Mouse (Mus musculus) spleen, postnatal 10 days (tissue): ENCODE measurements around the gene Akr7a5.

Experiments
- DNase-seq, 2 experiments: peaks; one replicate each; pipeline ENCODE4 v3.0.0; 2021 to 2022; ENCODE audit warnings: low spot score in 2 of 2

Akr7a5 gene

DNA sequence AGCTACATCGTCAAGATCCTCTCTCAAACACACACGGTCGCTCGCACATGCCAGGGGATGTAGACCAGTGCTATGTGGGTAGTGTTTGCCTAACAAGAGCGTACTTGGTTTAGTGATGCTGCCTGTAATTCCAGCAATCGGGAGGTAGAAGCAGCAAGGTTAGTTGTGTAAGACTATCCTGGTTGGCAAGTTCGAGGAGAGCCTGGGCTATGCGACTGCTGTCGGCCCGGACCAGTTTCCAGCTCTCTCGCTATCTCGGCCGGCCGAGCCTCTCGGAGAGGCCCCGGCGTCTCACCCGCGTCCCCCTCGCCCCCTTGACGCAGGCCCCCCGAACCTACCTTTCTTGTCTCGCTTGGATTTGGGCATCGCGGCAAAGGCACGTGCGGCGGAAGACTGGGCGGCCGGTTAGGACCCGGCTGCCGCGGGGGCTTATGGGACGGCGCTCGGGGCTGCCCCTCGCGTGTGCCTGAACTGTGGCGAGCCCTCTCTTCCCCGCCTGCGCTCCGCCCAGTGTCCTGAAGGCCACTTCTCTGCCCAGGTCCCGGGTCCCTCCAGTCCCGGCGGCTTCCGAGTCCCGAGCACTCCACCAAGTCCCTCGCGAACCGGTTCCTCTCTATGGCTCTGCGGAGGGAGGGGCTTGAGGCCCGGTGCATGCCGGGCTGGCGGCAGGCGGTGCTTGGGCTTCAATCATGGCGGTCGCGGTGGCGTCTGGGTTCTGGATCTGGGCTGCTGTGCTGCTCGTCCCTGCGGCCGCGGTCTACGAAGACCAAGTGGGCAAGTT, 41.6 kb downstream of the Akr7a5 start, which contains the start of the genes Mrto4, Emc1 and Ubr4:
Mrto4 (minus strand) TSS at position 646 of the 781 bp plus-strand sequence.
Emc1 (plus strand) TSS at position 657 of the 781 bp plus-strand sequence.
Ubr4 (plus strand) TSS at position 679 of the 781 bp plus-strand sequence.
- peak; percentile 87 to 90 for DNase-seq

DNA sequence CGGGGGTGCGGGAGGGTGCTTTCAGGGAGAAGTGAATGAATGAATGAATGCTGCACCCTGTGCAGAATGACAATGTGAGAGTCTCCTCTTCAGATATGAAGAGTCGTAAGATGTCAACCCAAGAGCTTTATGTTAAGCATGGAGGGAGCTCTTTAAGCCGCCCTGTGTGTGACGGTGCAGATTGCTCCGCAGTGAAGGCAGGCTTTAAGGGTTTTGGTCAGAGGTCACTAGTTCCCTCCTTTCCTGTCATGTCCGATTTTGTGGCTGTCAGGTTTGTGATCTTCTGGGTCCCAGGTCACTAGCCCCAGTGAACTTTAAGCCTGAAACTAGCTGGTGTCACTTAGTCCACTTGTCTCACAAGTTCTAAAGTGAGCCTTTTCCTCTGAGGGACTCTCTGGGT, 42.3 kb downstream of the Akr7a5 start:
- DNase-seq = no peak

DNA sequence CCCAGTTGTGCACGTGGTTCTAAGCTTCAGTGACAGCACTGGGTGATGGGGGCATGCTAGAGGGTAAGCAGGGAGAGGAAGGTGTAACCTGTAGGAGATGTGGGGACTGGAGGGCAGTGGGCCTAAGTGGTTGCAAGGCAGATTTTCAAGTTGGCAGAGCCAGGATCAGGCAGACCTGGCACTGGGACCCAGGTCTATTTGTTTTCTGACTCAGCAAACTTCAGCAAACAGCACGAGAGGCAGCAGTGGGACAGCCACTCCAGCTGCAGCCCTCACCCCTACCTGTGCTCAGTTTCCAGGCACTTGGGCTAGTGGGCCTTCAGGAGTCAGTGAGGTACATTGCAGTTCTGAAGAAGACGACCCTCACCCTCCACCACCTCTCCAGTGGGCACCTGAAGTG, 46.7 kb downstream of the Akr7a5 start:
- DNase-seq = no peak

DNA sequence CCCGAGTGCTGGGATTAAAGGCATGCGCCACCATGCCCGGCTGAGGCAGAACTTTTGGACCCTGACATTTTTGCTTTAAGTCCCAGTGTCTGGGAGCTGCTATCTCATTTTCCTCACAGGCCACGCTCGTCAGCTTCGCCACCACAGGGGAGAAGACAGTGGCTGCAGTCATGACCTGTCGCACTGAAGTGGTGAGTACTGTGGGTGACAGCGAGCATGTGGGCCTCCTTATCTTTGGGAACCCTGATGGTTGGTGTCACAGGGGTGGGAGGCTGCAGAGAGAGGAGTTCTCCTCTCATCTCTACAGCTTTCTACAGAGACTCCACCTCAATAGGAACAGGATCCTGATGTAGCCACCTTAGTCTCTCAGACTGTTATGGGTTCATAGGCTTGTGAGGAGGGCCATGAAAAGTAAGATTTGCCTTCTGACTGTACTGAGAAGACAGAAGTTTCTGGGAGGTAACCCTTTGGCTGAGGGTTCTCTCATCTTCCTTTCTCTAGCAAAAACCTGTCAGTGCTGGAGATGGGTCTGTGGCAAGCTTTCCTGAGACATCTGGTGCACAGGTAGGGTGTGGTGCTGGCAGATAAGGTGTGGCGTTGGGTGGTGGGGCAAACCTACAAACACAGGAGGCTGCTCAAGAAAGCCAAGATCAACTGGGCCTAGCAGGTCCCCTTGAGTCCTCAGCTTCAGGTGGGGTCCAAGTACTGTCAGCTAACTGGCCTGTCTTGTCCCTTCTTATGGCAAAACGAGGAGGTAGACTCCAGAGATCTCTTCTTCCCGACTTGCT, 50.4 kb downstream of the Akr7a5 start:
- DNase-seq = no peak

DNA sequence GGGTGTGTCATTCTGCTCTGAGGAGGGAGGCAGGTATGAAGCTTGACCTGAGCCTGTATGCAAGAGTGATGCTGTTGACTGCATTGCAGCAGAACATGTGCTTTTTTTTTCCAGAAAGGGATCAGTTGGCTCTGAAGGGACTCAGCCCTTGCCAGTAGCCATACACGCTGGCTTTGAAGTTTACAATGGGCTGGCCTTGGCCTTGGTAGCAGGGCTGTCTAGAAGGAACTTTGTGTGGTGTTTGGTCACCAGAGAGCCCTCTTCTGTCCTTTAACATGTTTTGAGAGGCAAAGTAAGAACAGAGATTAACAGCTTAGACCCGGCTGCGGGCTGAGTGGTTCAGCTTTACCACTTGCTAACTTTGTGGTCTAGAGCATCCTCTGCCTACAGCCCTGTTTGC, 56.8 kb downstream of the Akr7a5 start:
- DNase-seq = no peak
